Mouse (Mus musculus): ENCODE data around the gene Tmigd1. TPM values are rescaled to one million over a fixed set of nuclear protein-coding genes. Genes with fewer than 3 reads are reported as not detected.
"Not testable (repeated sequence)": the region's sequence is repeated elsewhere in the genome, so short reads cannot be mapped to it uniquely, and the experiment has no call there.

Gene Tmigd1
- total RNA-seq, 2 experiments from 2014 or later: 0.41 TPM; not detected in 1

GRCm38 (mm10) chr11:76897126-76897525 lies 4.8 kb upstream of the Tmigd1 start:
- DNase-seq: no peak
- intact Hi-C loops (cut with DNase I): no loop called here

- DNase-seq: no peak
- intact Hi-C loops (cut with DNase I): no loop called here
These were observed 4.1 kb upstream of the Tmigd1 start for GRCm38 (mm10) chr11:76897871-76898270.

GRCm38 (mm10) chr11:76898751-76899150 lies 3.2 kb upstream of the Tmigd1 start:
- DNase-seq: no peak
- intact Hi-C loops (cut with DNase I): no loop called here

GRCm38 (mm10) chr11:76899758-76900738 lies 1.9 kb upstream of the Tmigd1 start:
- DNase-seq: no peak
- intact Hi-C loops (cut with DNase I): no loop called here

GRCm38 (mm10) chr11:76904340-76904739 lies 2.4 kb downstream of the Tmigd1 start:
- intact Hi-C loops (cut with DNase I): no loop called here
- no peak for DNase-seq

GRCm38 (mm10) chr11:76908651-76909050 lies 6.7 kb downstream of the Tmigd1 start:
- DNase-seq: no peak
- intact Hi-C loops (cut with DNase I): no loop called here

GRCm38 (mm10) chr11:76911325-76912054 lies 9.5 kb downstream of the Tmigd1 start:
- DNase-seq: no peak
- intact Hi-C loops (cut with DNase I): no loop called here

GRCm38 (mm10) chr11:76912055-76912395 lies 10.1 kb downstream of the Tmigd1 start:
- no peak for DNase-seq
- intact Hi-C loops (cut with DNase I): no loop called here

- no peak for DNase-seq
- intact Hi-C loops (cut with DNase I): no loop called here
These were observed 12.4 kb downstream of the Tmigd1 start for GRCm38 (mm10) chr11:76914366-76914765.

GRCm38 (mm10) chr11:76916539-76917229 lies 14.7 kb downstream of the Tmigd1 start:
- DNase-seq: no peak
- intact Hi-C loops (cut with DNase I): no loop called here

GRCm38 (mm10) chr11:76917230-76917548 lies 15.2 kb downstream of the Tmigd1 start:
- intact Hi-C loops (cut with DNase I): no loop called here

GRCm38 (mm10) chr11:76920607-76921006 lies 18.6 kb downstream of the Tmigd1 start:
- no peak for DNase-seq
- intact Hi-C loops (cut with DNase I): no loop called here

More at GRCm38 (mm10) chr11:76917230-76917548, 15.2 kb downstream of the Tmigd1 start:
- DNase-seq: no peak

GRCm38 (mm10) chr11:76924759-76925236 lies 22.8 kb downstream of the Tmigd1 start, which contains the start of gene Blmh:
Gene Blmh, plus strand, starts transcription at chr11:76924809.
- DNase-seq: no peak

GRCm38 (mm10) chr11:76928586-76928985 lies 26.6 kb downstream of the Tmigd1 start:
- intact Hi-C loops (cut with DNase I); DNase-seq: not testable (repeated sequence)

More at GRCm38 (mm10) chr11:76924759-76925236, 22.8 kb downstream of the Tmigd1 start, which contains the start of gene Blmh:
- intact Hi-C loops (cut with DNase I): no loop called here

- DNase-seq: no peak
- intact Hi-C loops (cut with DNase I): no loop called here
These were observed 31.2 kb downstream of the Tmigd1 start for GRCm38 (mm10) chr11:76933209-76933608.

- intact Hi-C loops (cut with DNase I): no loop called here
- no peak for DNase-seq
These were observed 34.6 kb downstream of the Tmigd1 start for GRCm38 (mm10) chr11:76936578-76936977.

GRCm38 (mm10) chr11:76944839-76945238 lies 42.9 kb downstream of the Tmigd1 start:
- no peak for DNase-seq
- intact Hi-C loops (cut with DNase I): no loop called here

- intact Hi-C loops (cut with DNase I): no loop called here
- DNase-seq: peak; percentile 91 to 92
These were observed 43.6 kb downstream of the Tmigd1 start for GRCm38 (mm10) chr11:76945386-76946202.

- DNase-seq: no peak
- intact Hi-C loops (cut with DNase I): no loop called here
These were observed 44.2 kb downstream of the Tmigd1 start for GRCm38 (mm10) chr11:76946203-76946585.

- intact Hi-C loops (cut with DNase I): no loop called here
- DNase-seq: no peak
These were observed 51.6 kb downstream of the Tmigd1 start for GRCm38 (mm10) chr11:76953536-76953935.
